Mouse (Mus musculus) ovary, postnatal 14 days (tissue): ENCODE measurements around the gene Mtx3.
"Not testable (repeated sequence)": the region's sequence is repeated elsewhere in the genome, so short reads cannot be mapped to it uniquely, and the experiment has no call there.

Experiments used
- DNase-seq: peaks from one replicate; pipeline ENCODE4 v3.0.0; 2022; ENCODE audit warnings: low spot score

Gene Mtx3

GRCm38 (mm10) chr13:92844586-92845221 lies at the start of gene Mtx3:
Gene Mtx3, plus strand, starts transcription at chr13:92844760.
- DNase-seq: peak; percentile 79

DNA sequence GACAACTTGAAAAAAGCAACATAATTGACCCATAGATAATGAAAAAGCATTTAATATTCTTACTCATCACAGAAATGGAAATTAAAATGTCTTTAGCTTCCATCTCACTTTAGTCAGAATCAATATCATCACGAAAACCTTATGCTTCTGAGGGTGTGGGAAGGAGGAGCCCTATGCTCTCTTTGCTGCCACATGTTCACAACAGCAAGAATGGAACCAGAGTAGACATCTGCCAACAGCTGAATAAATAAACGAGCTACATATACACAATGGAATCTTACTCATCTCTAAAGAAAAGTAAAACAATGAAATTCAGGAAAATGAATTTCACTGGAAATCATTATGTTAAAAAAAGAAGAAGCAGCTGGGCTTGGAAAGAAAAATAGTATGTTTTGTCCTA lies 45.7 kb upstream of the Mtx3 start:
- DNase-seq: no peak

DNA sequence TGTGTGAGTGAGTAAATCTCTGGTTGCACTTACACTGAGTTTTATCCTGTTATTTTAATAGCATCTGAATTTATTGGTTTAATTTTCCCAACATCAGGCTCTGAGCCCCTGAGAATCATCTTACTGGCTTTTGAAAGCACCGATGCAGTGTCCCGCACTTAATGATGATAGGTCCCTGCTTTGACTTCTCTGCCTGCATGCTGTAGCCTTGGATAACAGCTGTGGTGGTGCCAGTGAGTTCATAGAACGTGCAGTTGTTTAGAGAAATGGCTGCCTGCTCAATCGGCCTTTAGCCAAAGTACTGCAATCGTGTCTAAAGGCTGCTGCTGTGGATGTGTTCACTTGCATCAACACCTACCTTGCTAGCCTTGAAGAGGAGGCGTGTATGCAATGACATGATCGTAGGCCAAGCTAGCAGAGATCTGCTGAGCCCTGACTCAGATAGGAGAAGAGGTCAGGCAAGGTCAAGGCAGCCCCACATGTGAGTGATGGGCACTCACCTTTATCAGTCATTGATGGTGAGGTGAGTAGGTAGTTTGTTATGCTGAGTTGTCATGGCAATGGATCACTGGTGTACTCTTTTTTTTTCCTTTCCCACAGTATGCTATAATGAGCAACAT lies 45.1 kb upstream of the Mtx3 start:
- DNase-seq: no peak

- no peak for DNase-seq
Observed at GRCm38 (mm10) chr13:92806785-92807184, 37.8 kb upstream of the Mtx3 start.

- DNase-seq: no peak
Observed at GRCm38 (mm10) chr13:92807849-92808248, 36.7 kb upstream of the Mtx3 start.

DNA sequence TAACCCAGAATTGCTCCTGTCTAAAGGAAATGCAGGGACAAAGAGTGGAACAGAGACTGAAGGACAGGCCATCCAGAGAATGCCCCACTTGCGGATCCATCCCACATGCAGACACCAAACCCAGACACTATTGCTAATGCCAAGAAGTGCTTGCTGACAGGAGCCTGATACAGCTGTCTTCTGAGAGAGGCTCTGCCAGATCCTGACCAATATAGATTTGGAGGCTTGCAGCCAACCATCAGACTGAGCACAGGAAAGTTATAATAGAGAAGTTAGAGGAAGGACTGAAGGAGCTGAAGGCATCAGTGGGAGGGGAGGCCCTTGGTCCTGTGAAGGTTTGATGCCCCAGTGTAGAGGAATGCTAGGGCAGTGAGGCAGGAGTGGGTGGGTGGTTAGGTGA lies 34.0 kb upstream of the Mtx3 start:
- DNase-seq: not testable (repeated sequence)

- DNase-seq: no peak
Observed at GRCm38 (mm10) chr13:92816329-92816728, 28.2 kb upstream of the Mtx3 start.

DNA sequence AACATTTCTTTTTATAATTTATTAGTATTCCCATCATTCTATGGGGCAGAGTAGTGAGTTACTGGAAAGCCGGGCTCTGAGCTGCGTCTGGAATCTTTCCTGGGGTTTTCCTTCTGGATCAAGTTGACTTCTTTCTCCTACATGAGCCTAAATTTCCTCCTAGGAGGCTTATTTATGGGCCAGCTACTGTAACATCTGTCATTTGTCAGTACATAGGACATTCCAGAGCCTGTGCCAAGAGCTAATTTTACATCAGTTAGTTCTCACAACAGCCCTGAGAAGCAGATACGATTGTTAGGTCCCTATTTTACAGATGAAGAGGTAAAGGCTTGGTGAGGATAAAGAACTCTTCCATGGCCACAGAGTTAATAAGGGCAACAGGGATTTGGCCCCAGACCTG lies 27.2 kb upstream of the Mtx3 start:
- no peak for DNase-seq

DNA sequence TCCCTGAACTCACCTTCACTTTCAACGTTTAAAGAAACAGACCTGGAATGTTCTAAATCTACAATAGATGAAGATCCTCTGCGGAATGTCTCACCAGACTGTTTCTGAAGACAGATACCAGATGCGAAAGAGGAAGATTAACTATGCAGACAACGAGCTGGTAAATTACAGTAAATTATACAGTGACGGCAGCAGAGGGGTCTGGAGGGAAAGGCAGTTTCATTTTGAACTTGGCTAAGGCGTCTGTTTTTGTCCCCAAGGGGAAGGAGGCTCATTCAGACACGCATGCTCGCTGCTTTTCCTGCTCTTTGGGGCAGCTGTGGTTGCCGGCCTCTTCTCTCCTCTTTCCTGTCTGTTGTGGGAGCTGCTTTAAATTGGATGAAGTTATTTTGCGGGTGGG lies 15.7 kb upstream of the Mtx3 start:
- no peak for DNase-seq

- DNase-seq: no peak
Observed at GRCm38 (mm10) chr13:92833162-92833561, 11.4 kb upstream of the Mtx3 start.

DNA sequence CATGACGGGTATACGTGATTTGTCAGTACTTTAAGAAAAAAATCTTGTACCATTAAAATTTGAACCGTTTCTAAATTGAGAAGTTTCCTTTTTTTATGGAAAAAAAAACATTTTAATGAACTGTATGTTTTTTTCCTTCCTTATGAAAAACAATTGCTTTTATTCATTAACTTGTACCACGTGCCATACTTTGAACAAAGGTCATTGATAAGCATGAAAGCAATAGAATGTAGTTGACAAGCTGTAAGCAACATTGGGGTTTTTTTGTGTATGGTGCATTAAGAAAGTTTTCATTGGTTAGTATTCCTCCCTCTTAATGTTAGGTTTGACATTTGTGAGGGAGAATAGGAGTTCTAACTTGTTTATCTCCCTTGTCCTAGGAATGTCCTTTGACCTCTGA lies 1.9 kb downstream of the Mtx3 start:
- DNase-seq: no peak

GRCm38 (mm10) chr13:92847336-92847735 lies 2.8 kb downstream of the Mtx3 start:
- no peak for DNase-seq

GRCm38 (mm10) chr13:92848002-92848401 lies 3.4 kb downstream of the Mtx3 start:
- DNase-seq: no peak

DNA sequence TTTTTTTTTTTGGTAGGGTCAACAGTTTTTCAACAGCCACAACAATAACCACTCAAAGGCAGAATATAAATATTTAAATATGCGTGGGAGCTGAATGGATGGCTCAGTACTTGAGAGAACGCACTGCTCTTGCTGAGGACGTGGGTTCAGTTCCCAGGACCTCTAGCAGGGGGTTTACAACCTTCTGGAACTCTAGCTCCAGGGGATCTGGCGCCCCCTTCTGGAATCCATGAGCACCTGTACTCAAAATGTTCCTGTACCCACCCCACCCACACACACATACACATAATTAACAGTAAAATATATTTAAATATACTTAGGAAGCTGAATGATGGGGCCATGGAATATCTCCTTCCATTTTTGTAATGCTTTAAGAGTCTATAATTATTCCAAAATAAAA lies 11.3 kb downstream of the Mtx3 start:
- no peak for DNase-seq

- no peak for DNase-seq
Observed at GRCm38 (mm10) chr13:92858808-92859207, 14.2 kb downstream of the Mtx3 start.

DNA sequence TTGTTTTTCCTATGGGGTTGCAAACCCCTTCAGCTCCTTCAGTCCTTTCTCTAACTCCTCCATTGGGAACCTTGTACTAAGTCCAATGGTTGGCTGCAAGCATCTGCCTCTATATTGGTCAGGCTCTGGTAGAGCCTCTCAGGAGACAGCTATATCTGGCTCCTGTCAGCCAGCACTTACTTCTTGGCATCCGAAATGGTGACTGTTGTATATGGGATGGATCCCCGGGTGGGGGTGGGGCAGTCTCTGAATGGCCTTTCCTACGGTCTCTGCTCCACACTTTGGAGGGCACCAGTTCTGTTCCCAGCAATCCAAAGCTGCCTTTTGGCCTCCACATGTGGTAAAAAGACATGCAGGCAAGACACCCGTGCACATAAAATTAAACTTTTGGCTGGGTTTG lies 15.4 kb downstream of the Mtx3 start:
- no peak for DNase-seq

- DNase-seq: no peak
Observed at GRCm38 (mm10) chr13:92865358-92865757, 20.8 kb downstream of the Mtx3 start.

DNA sequence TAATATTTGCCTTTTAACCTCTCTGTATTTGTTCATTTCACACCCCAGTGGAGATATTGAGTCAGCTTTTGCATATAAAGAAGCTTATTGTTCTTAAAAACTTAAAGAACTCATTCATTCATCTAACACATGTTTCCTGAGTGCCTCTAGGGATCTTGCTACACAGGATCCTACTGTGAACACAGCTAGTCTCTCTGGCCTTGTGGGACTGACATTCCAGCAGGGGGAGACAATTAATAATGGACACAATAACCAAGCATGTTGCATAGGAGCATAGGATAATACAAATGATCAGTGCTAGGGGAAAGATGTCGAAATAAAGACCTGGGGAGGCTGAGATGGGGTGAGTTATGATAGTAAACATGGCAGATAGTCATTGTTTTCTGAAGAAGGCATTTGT lies 22.1 kb downstream of the Mtx3 start:
- DNase-seq: no peak

GRCm38 (mm10) chr13:92879514-92879913 lies 35.0 kb downstream of the Mtx3 start:
- DNase-seq: no peak

DNA sequence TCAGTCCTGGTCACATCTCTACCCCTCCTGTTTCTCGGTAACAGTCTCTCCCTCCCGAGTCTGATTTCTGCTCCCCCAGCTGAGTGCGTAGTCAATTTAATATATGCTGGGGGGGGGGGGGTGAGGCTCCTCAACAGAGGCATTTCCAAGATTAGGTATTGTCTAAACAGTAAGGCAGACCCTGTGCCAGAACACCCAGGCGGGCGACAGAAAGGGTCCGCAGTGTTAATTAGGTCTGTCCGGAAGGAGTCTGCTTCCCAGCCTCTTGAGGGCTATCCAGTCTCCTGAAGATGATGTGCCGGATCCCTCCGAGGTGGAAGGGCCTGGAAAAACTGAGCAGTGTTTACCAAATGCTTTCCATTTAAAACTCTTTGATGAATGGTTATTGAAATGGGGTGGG lies 35.4 kb downstream of the Mtx3 start:
- DNase-seq: no peak

GRCm38 (mm10) chr13:92880589-92880988 lies 36.0 kb downstream of the Mtx3 start:
- no peak for DNase-seq

DNA sequence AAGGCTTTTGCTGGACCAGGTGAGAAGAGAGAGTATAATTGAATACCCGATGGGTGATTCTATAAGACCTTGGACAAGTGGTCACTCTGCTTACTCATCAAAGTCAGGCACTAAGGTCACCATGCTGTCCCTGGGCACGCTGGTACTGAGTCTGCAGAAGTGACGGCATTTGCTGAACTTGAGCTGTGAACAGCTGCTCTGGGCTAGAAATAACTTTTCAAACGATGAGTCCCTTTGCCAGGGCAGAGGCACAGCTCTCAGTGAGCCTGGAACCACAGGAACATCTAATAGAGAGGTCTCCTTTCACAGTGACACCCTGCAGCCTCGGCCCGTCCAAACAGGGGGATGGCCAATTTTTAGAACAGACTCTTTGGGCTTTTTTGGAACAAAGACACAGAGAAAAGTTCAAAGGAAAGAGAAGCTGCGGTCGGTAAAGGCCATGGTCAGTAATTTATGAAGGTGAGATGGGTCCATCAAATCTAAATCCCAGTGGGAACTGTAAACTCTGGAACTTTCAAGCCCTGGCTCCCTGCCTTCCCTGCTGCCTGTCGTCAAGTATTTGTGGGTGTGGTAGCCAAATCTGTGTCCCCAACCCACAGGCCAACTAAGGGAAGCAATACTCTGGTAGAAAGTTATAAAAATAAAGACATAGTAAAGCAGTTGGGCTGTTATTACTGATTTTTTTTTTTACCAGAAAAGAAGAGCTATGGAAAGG lies 37.9 kb downstream of the Mtx3 start:
- no peak for DNase-seq

DNA sequence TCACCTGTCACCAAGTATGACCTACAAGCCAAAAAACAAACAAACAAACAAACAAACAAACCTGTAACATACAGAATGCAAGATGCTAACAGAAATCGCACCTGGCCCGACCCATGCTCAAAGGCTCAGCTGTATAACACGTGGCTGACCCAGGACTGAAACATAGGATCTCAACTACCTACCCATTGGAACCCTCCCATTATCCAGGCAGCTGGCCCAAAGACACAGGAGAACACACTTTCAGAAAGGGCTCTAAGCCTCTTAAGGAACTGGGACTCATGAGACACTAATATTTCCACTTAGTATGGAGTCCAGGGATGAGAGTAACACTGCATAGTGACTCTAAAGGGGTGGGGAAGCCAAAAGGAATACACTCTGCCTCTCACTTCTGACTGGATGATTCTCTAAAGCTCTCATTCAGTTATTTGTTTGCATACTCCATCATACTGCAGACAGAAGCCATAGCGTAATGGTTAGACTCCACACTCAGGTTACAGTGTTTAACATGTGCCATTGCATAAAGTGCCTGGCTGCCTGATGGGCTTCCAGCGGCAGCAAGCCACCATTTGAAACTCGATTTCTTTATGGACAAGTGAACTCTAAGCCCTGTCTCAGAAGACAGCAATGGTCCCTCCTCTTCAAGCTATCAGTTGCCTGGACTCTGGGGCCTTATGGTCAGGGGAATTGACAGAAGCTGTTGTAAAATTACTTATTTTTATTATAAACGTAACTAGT lies 38.6 kb downstream of the Mtx3 start:
- no peak for DNase-seq
